Mouse (Mus musculus) mammary gland, adult 2 months (tissue): ENCODE measurements around the gene Tpm3-rs7. TPM values are rescaled to one million over a fixed set of nuclear protein-coding genes. Genes with fewer than 3 reads are reported as not detected.

Source experiments
- polyA plus RNA-seq: library from polyadenylated mRNA; depleted of rRNA; stranded (reverse); fragments of >200 nt; gene quantifications from 2 replicates; pipeline ENCODE4 v1.2.3, GENCODE M21; 2012; ENCODE audit warnings: low replicate concordance; rRNA removed

Tpm3-rs7 gene
- 0.06 and 0.39 TPM in 2 replicates for polyA plus RNA-seq

DNA sequence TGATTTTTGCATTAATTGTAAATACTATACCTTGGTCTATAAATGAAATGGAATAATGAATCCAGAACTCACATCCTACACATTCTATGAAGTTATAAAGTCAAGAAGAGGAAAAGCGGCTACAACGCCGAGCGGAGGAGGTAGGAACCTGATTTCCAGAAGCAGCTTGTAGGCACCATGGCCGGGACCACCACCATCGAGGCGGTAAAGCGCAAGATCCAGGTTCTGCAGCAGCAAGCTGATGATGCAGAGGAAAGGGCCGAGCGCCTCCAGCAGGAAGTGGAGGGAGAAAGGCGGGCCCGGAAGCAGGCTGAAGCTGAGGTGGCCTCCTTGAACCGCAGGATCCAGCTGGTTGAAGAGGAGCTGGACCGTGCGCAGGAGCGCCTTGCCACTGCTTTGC lies at the start of gene Tpm3-rs7:
Gene Tpm3-rs7, plus strand, starts transcription at position 110 of the 400 bp plus-strand sequence.

